Mouse (Mus musculus) CH12.LX (cell line): ENCODE data around the gene Arhgap1. TPM values are rescaled to one million over a fixed set of nuclear protein-coding genes. Genes with fewer than 3 reads are reported as not detected.

Source experiments
- DNase-seq: peaks from one replicate; pipeline ENCODE4 v3.0.0-alpha.2; 2013; ENCODE audit errors: extremely low read depth
- H3K27ac ChIP-seq: 2 replicates; pipeline ENCODE4 v1.5.1; 2012; ENCODE audit warnings: low read depth, mild to moderate bottlenecking, control low read depth, moderate library complexity; ENCODE audit not compliant: insufficient read depth
- H3K27me3 ChIP-seq: replicated peaks from 2 replicates; pipeline ENCODE3; 2012; ENCODE audit warnings: inconsistent platforms
- H3K36me3 ChIP-seq, 2 experiments: replicated peaks in 1 of 2; 2 replicates each; pipeline versions ENCODE3 to v1.6.1; 2012; ENCODE audit warnings: inconsistent platforms in 1 of 2, low read length in 1 of 2, mild to moderate bottlenecking in 1 of 2, mixed read lengths in 1 of 2, moderate library complexity in 1 of 2; ENCODE audit not compliant: control insufficient read depth in 1 of 2, insufficient read depth in 1 of 2
- H3K4me1 ChIP-seq, 2 experiments: 2 replicates each; pipeline ENCODE4 v1.6.1; 2012; ENCODE audit warnings: inconsistent platforms in 1 of 2, moderate library complexity in 1 of 2; ENCODE audit not compliant: insufficient read depth in 2 of 2, control insufficient read depth in 1 of 2
- H3K4me2 ChIP-seq: 2 replicates; pipeline ENCODE4 v1.6.1; 2012; ENCODE audit warnings: low read depth, mild to moderate bottlenecking, control low read depth; ENCODE audit not compliant: poor library complexity, insufficient read depth, severe bottlenecking
- H3K4me3 ChIP-seq, 3 experiments: fragments of 150-350 bp in 1 of 3; sonication (generic) in 1 of 3; replicated peaks in 1 of 3; 2 replicates each; pipeline versions ENCODE3 to v1.5.1; 2011 to 2012; ENCODE audit warnings: low read depth in 2 of 3, low read length in 2 of 3, mild to moderate bottlenecking in 2 of 3, moderate library complexity in 2 of 3, control low read depth in 1 of 3, improper control_type of control experiment in 1 of 3, inconsistent platforms in 1 of 3, mixed read lengths in 1 of 3; ENCODE audit not compliant: poor library complexity in 1 of 3
- H3K79me2 ChIP-seq: replicated peaks from 2 replicates; pipeline ENCODE4 v1.6.1; 2012; ENCODE audit warnings: mild to moderate bottlenecking, moderate library complexity; ENCODE audit not compliant: control insufficient read depth, poor library complexity, insufficient read depth, severe bottlenecking; ENCODE audit errors: extremely low read depth
- H3K9ac ChIP-seq: 2 replicates; pipeline ENCODE4 v1.6.1; 2012; ENCODE audit warnings: low read depth, mild to moderate bottlenecking, control low read depth, moderate library complexity; ENCODE audit not compliant: insufficient read depth
- H3K9me3 ChIP-seq: replicated peaks from 2 replicates; pipeline ENCODE3; 2012; ENCODE audit warnings: low read length, inconsistent platforms, mixed read lengths
- BHLHE40 ChIP-seq: IDR thresholded peaks from 2 replicates; pipeline ENCODE4 v1.6.1; 2011; ENCODE audit warnings: mild to moderate bottlenecking, low read depth, low read length, improper control_type of control experiment
- E2F4 ChIP-seq: IDR thresholded peaks from 2 replicates; pipeline ENCODE4 v1.6.1; 2011; ENCODE audit warnings: low read depth, low read length, improper control_type of control experiment; ENCODE audit not compliant: insufficient replicate concordance
- HCFC1 ChIP-seq: IDR thresholded peaks from 2 replicates; pipeline ENCODE4 v1.6.1; 2012; ENCODE audit warnings: low read depth, mild to moderate bottlenecking, inconsistent platforms, low read length, improper control_type of control experiment
- KAT2A ChIP-seq: IDR thresholded peaks from 2 replicates; pipeline ENCODE4 v1.6.1; 2012; ENCODE audit warnings: low read length, improper control_type of control experiment, inconsistent platforms; ENCODE audit not compliant: insufficient replicate concordance
- NELFE ChIP-seq: IDR thresholded peaks from 2 replicates; pipeline ENCODE4 v1.6.1; 2011; ENCODE audit warnings: low read depth, low read length, improper control_type of control experiment
- NRF1 ChIP-seq: IDR thresholded peaks from 2 replicates; pipeline ENCODE4 v1.6.1; 2014; ENCODE audit warnings: low read depth, mild to moderate bottlenecking, inconsistent platforms, low read length, improper control_type of control experiment, moderate library complexity
- POLR2AphosphoS2 ChIP-seq: IDR thresholded peaks from 2 replicates; pipeline ENCODE4 v1.6.1; 2011; ENCODE audit warnings: low read depth, low read length, improper control_type of control experiment
- SMC3 ChIP-seq: IDR thresholded peaks from 2 replicates; pipeline ENCODE4 v1.6.1; 2011; ENCODE audit warnings: low read depth, low read length, improper control_type of control experiment
- TBP ChIP-seq: conservative IDR thresholded peaks from 2 replicates; pipeline ENCODE4 v1.6.1; 2011; ENCODE audit warnings: low read depth, low read length, improper control_type of control experiment
- TCF12 ChIP-seq: IDR thresholded peaks from 2 replicates; pipeline ENCODE4 v1.6.1; 2014; ENCODE audit warnings: low read depth, mild to moderate bottlenecking, inconsistent platforms, low read length, improper control_type of control experiment
- UBTF ChIP-seq: IDR thresholded peaks from 2 replicates; pipeline ENCODE4 v1.6.1; 2012; ENCODE audit warnings: low read depth, mild to moderate bottlenecking, inconsistent platforms, low read length, improper control_type of control experiment, moderate library complexity
- USF1 ChIP-seq: IDR thresholded peaks from 2 replicates; pipeline ENCODE4 v1.6.1; 2014; ENCODE audit warnings: low read depth, mild to moderate bottlenecking, inconsistent platforms, low read length, improper control_type of control experiment
- USF2 ChIP-seq: conservative IDR thresholded peaks from 2 replicates; pipeline ENCODE4 v1.6.1; 2011; ENCODE audit warnings: low read depth, low read length, improper control_type of control experiment
- ZKSCAN1 ChIP-seq: IDR thresholded peaks from 2 replicates; pipeline ENCODE4 v1.6.1; 2012; ENCODE audit warnings: low read depth, inconsistent platforms, low read length, improper control_type of control experiment, borderline replicate concordance
- dilution Hi-C: fragments of 300-500 bp; cut with MboI; formaldehyde crosslinking; loops from 2 replicates; pipeline ENCODE4 v1.14.3; 2020; ENCODE audit warnings: low sequenced_read_pairs; ENCODE audit not compliant: extremely low pct_unique_long_range_greater_than_20kb, extremely low pct_ligation_motif_present
- in situ Hi-C: fragments of 300-500 bp; cut with MboI; formaldehyde crosslinking; loops from 3 replicates; pipeline ENCODE4 v1.14.3; 2019; ENCODE audit warnings: low sequenced_read_pairs, low pct_ligation_motif_present, low pct_unique_long_range_greater_than_20kb, mixed read lengths
- polyA plus RNA-seq: library from polyadenylated mRNA; unstranded; fragments of >175 nt; gene quantifications from 2 replicates; pipeline ENCODE4 v1.2.1, GENCODE M21; 2012; ENCODE audit warnings: low read depth; ENCODE audit not compliant: insufficient read length
- total RNA-seq, 2 experiments: library from RNA; depleted of rRNA; stranded (reverse); fragments of 300-350 nt in 1 of 2; fragments of >200 nt in 1 of 2; gene quantifications; 2 replicates each; pipeline ENCODE4 v1.2.3; 2012 to 2014

Gene Arhgap1
- total and polyA plus RNA-seq, 3 experiments: 15.6 to 35.4 (median 19.7) TPM

DNA sequence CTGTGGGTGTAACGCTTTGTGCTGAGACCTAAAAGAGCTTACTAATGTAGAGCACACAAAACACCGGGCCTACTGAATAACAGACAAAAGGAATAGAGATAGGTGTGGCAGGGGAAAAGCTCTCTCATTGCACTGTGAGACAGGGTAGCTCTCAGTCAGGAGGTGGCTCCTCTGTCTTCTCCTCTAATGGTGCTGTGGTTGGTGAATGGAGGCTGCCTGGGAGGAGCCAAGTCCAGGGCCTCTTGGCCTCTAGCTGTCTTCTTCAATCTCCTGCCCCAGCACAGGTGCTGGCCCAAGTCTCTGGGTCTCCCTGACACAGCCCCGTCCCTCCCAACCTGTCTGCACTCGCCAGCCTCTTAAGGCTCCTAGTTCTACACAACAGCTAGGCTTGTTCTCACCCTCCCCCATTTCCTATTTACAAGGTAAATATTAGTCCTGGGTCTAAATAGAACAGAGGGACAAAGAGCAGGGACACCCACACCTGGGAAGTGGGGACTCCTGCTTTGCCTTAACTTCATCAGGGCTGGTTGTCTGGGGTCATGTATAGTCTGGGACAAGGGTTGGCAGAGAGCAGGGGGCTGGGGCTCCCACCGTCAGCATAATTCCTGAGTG is 12.8 kb upstream of the Arhgap1 start:
- in situ Hi-C loops: no loop called here
- no peaks in the 10 kb centered on the region for H3K27me3 ChIP-seq
- TF ChIP-seq POLR2AphosphoS2 (no peak), NRF1 (no peak), E2F4 (no peak), BHLHE40 (no peak)
- peaks cover 0 to 2% of the 10 kb centered on the region in 2 experiments for H3K36me3 ChIP-seq
- no peak overlapping the region for H3K4me3 ChIP-seq
- H3K79me2 ChIP-seq: no peaks in the 10 kb centered on the region
- H3K4me1 ChIP-seq: peaks cover 7 to 22% of the 10 kb centered on the region in 2 experiments; a peak in 3 of 4 replicates
- H3K9ac ChIP-seq: no peak overlapping the region
- H3K4me2 ChIP-seq: no peak overlapping the region
- DNase-seq: no peak
- no peak overlapping the region for H3K27ac ChIP-seq
- H3K9me3 ChIP-seq: no peaks in the 10 kb centered on the region
- dilution Hi-C loops: no loop called here

DNA sequence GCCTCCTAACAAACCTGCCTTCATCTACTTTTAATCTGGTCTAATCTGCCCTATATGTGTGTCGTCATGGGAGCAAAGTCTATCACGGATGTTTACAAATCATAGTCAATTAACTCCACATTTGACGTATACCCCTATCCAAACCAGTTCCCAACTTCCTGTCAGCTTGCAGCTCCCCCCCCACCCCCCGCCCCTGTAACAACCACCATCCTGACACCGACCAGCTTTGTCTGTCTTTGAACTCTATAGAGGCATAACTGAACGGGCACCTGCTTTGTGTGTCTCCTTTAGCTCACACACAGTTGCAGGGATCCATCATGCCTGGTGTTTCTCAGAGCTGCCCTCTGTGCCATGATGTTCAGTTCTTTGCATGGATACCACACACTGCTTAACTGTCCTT is 10.7 kb upstream of the Arhgap1 start:
- H3K79me2 ChIP-seq: no peaks in the 10 kb centered on the region
- dilution Hi-C loops: no loop called here
- no peaks in the 10 kb centered on the region for H3K27me3 ChIP-seq
- DNase-seq: no peak
- TF ChIP-seq ZKSCAN1: no peak
- TF ChIP-seq USF1: no peak
- no peak for TF ChIP-seq UBTF
- TF ChIP-seq USF2: no peak
- no peak for TF ChIP-seq TBP
- TF ChIP-seq SMC3: no peak
- no peak for TF ChIP-seq HCFC1
- no peak for TF ChIP-seq KAT2A
- no peak for TF ChIP-seq TCF12
- no peak for TF ChIP-seq NELFE
- TF ChIP-seq, all 38 proteins: peak for 0
- Histone ChIP-seq H3K9me3 (no peaks in the 10 kb centered on the region), H3K27ac (no peak overlapping the region), H3K4me2 (no peak overlapping the region), H3K36me3 (peaks cover 6 to 21% of the 10 kb centered on the region in 2 experiments), H3K4me1 (peaks cover 7 to 22% of the 10 kb centered on the region in 2 experiments; a peak in 3 of 4 replicates), H3K4me3 (no peak overlapping the region), H3K9ac (no peak overlapping the region)
- in situ Hi-C loops: no loop called here
